32 mouse cellular contexts compared by ENCODE assay signal in genomic region chr5:29974115-29974514, GRCm38 (mm10). TPM values are rescaled to one million over a fixed set of nuclear protein-coding genes. Genes with fewer than 3 reads are reported as not detected.
"Had no signal": no experiment of that assay in that cellular context is flagged by ENCODE, and none has a peak within 500 bp of the region (broad histone marks: within the 10 kb centered on the region; RNA-seq: fewer than 3 reads in every experiment).

No protein-coding gene starts in this region.

- H3K9ac ChIP-seq: embryonic facial prominence, embryonic 12.5 days; embryonic facial prominence, embryonic 13.5 days; embryonic facial prominence, embryonic 15.5 days; forebrain, embryonic 12.5 days; forebrain, embryonic 13.5 days; forebrain, embryonic 15.5 days; forebrain, postnatal 0 days had no signal

- H3K9me3 ChIP-seq: embryonic facial prominence, embryonic 10.5 days; embryonic facial prominence, embryonic 12.5 days; embryonic facial prominence, embryonic 13.5 days; embryonic facial prominence, embryonic 15.5 days; forebrain, embryonic 10.5 days; forebrain, embryonic 12.5 days; forebrain, embryonic 13.5 days; forebrain, embryonic 15.5 days had no signal

- H3K4me1 ChIP-seq: embryonic facial prominence, embryonic 10.5 days; embryonic facial prominence, embryonic 12.5 days; embryonic facial prominence, embryonic 13.5 days; embryonic facial prominence, embryonic 15.5 days; forebrain, embryonic 10.5 days; forebrain, embryonic 12.5 days; forebrain, embryonic 13.5 days; forebrain, embryonic 15.5 days had no signal

- DNase-seq: cerebellum, adult 9-10 months; cerebellum, adult 9-11 months; cerebellum, postnatal 10 days; cerebellum, postnatal 14 days; cerebellum, postnatal 25 days; cerebellum, postnatal 36 days; embryo, embryonic 11 days; forebrain, postnatal 0 days; gastrocnemius, adult 2 months; gastrocnemius, postnatal 10 days; gastrocnemius, postnatal 14 days; gastrocnemius, postnatal 25 days; gastrocnemius, postnatal 36 days; heart, adult 11 months; heart, adult 18-20 months; heart, adult 2 months had no signal

- H3K27me3 ChIP-seq: embryonic facial prominence, embryonic 12.5 days; embryonic facial prominence, embryonic 13.5 days; embryonic facial prominence, embryonic 15.5 days; forebrain, embryonic 12.5 days; forebrain, embryonic 13.5 days; forebrain, embryonic 15.5 days had no signal

- ATAC-seq: forebrain, embryonic 13.5 days; forebrain, embryonic 14.5 days; forebrain, embryonic 15.5 days; forebrain, embryonic 16.5 days; forebrain, postnatal 0 days had no signal

- H3K4me3 ChIP-seq: embryonic facial prominence, embryonic 10.5 days; embryonic facial prominence, embryonic 12.5 days; embryonic facial prominence, embryonic 13.5 days; embryonic facial prominence, embryonic 15.5 days; erythroblast, embryonic 14.5 days; forebrain, embryonic 10.5 days; forebrain, embryonic 12.5 days; forebrain, embryonic 13.5 days; forebrain, embryonic 15.5 days; gastrocnemius, adult 2 months; heart, adult 2 months had no signal

- H3K27ac ChIP-seq: embryonic facial prominence, embryonic 10.5 days; embryonic facial prominence, embryonic 12.5 days; embryonic facial prominence, embryonic 13.5 days; embryonic facial prominence, embryonic 15.5 days; forebrain, embryonic 10.5 days; forebrain, embryonic 12.5 days; forebrain, embryonic 13.5 days; forebrain, embryonic 15.5 days; gastrocnemius, adult 2 months; heart, adult 2 months had no signal

- H3K36me3 ChIP-seq: embryonic facial prominence, embryonic 10.5 days; embryonic facial prominence, embryonic 12.5 days; embryonic facial prominence, embryonic 13.5 days; embryonic facial prominence, embryonic 15.5 days; forebrain, embryonic 10.5 days; forebrain, embryonic 12.5 days; forebrain, embryonic 15.5 days had no signal

- H3K4me2 ChIP-seq: embryonic facial prominence, embryonic 12.5 days; embryonic facial prominence, embryonic 13.5 days; embryonic facial prominence, embryonic 15.5 days; forebrain, embryonic 12.5 days; forebrain, embryonic 13.5 days; forebrain, embryonic 15.5 days had no signal

RNA-seq across cellular contexts. Expression of gene Il6, which starts 38.8 kb away (rescaled TPM):
- total RNA-seq: forebrain, postnatal 0 days; gastrocnemius, adult 2 months; gastrocnemius, adult 8-10 months; gastrocnemius, postnatal 14 days; gastrocnemius, postnatal 25 days; gastrocnemius, postnatal 36 days; gastrocnemius, postnatal 4 days; heart, adult 18-20 months; heart, adult 2 months had no signal
- polyA plus RNA-seq: cortical plate, adult 2 months; embryonic facial prominence, embryonic 10.5 days; embryonic facial prominence, embryonic 11.5 days; embryonic facial prominence, embryonic 12.5 days; forebrain, embryonic 10.5 days; forebrain, embryonic 11.5 days; forebrain, embryonic 12.5 days; forebrain, embryonic 13.5 days; forebrain, embryonic 14.5 days; forebrain, embryonic 15.5 days; forebrain, postnatal 0 days; heart, adult 2 months had no signal
